Mouse (Mus musculus): ENCODE data around the gene Wbp11.

Gene Wbp11

GRCm38 (mm10) chr6:136844903-136845302 lies 16.9 kb upstream of the Wbp11 start:
- no peak for DNase-seq (ENCODE audit: inconsistent age in 2 of 2, low spot score in 1 of 2)

- no peak for DNase-seq (ENCODE audit: inconsistent age in 2 of 2, low spot score in 1 of 2)
Measured at GRCm38 (mm10) chr6:136837323-136837722, 9.3 kb upstream of the Wbp11 start.

- no peak for DNase-seq (ENCODE audit: inconsistent age in 2 of 2, low spot score in 1 of 2)
Measured at GRCm38 (mm10) chr6:136835352-136835751, 7.3 kb upstream of the Wbp11 start, which contains the start of gene Smco3. Gene Smco3 (minus strand): TSS chr6:136835452.

GRCm38 (mm10) chr6:136831712-136832111 lies 3.7 kb upstream of the Wbp11 start:
- no peak for DNase-seq (ENCODE audit: inconsistent age in 2 of 2, low spot score in 1 of 2)

- peak in 1 of 2 experiments; percentile 50 for DNase-seq (ENCODE audit: inconsistent age in 2 of 2, low spot score in 1 of 2)
Measured at GRCm38 (mm10) chr6:136828681-136829080, 648 bp upstream of the Wbp11 start.

GRCm38 (mm10) chr6:136827516-136827880 lies 535 bp downstream of the Wbp11 start, which contains the start of gene BC049715:
Gene BC049715 (plus strand): TSS chr6:136827626.
- DNase-seq (ENCODE audit: inconsistent age in 2 of 2, low spot score in 1 of 2) = no peak

- no peak for DNase-seq (ENCODE audit: inconsistent age in 2 of 2, low spot score in 1 of 2)
Measured at GRCm38 (mm10) chr6:136827116-136827515, 917 bp downstream of the Wbp11 start.

GRCm38 (mm10) chr6:136824987-136825386 lies 3.0 kb downstream of the Wbp11 start:
- DNase-seq (ENCODE audit: inconsistent age in 2 of 2, low spot score in 1 of 2) = no peak

GRCm38 (mm10) chr6:136821086-136821485 lies 6.9 kb downstream of the Wbp11 start:
- no peak for DNase-seq (ENCODE audit: inconsistent age in 2 of 2, low spot score in 1 of 2)

- no peak for DNase-seq (ENCODE audit: inconsistent age in 2 of 2, low spot score in 1 of 2)
Measured at GRCm38 (mm10) chr6:136820381-136820780, 7.7 kb downstream of the Wbp11 start.

GRCm38 (mm10) chr6:136817549-136817948 lies 10.5 kb downstream of the Wbp11 start:
- no peak for DNase-seq (ENCODE audit: inconsistent age in 2 of 2, low spot score in 1 of 2)

GRCm38 (mm10) chr6:136816826-136817225 lies 11.2 kb downstream of the Wbp11 start:
- no peak for DNase-seq (ENCODE audit: inconsistent age in 2 of 2, low spot score in 1 of 2)

- DNase-seq (ENCODE audit: inconsistent age in 2 of 2, low spot score in 1 of 2) = no peak
Measured at GRCm38 (mm10) chr6:136815381-136815780, 12.7 kb downstream of the Wbp11 start.

- DNase-seq (ENCODE audit: inconsistent age in 2 of 2, low spot score in 1 of 2) = peak in 1 of 2 experiments; percentile 54
Measured at GRCm38 (mm10) chr6:136813117-136813516, 14.9 kb downstream of the Wbp11 start.

- DNase-seq (ENCODE audit: inconsistent age in 2 of 2, low spot score in 1 of 2) = no peak
Measured at GRCm38 (mm10) chr6:136811196-136811595, 16.8 kb downstream of the Wbp11 start.

GRCm38 (mm10) chr6:136809673-136810072 lies 18.4 kb downstream of the Wbp11 start:
- DNase-seq (ENCODE audit: inconsistent age in 2 of 2, low spot score in 1 of 2) = peak in 1 of 2 experiments; percentile 55

- DNase-seq (ENCODE audit: inconsistent age in 2 of 2, low spot score in 1 of 2) = peak; percentile 71 to 92
Measured at GRCm38 (mm10) chr6:136809077-136809476, 19.0 kb downstream of the Wbp11 start.

GRCm38 (mm10) chr6:136808631-136809046 lies 19.4 kb downstream of the Wbp11 start:
- DNase-seq (ENCODE audit: inconsistent age in 2 of 2, low spot score in 1 of 2) = peak in 1 of 2 experiments; percentile 74

GRCm38 (mm10) chr6:136808014-136808417 lies 20.0 kb downstream of the Wbp11 start, which contains the start of gene H2afj:
Gene H2afj (plus strand): TSS chr6:136808244.
- DNase-seq (ENCODE audit: inconsistent age in 2 of 2, low spot score in 1 of 2) = peak; percentile 98 to 99

GRCm38 (mm10) chr6:136807395-136808013 lies 20.5 kb downstream of the Wbp11 start:
- no peak for DNase-seq (ENCODE audit: inconsistent age in 2 of 2, low spot score in 1 of 2)

- no peak for DNase-seq (ENCODE audit: inconsistent age in 2 of 2, low spot score in 1 of 2)
Measured at GRCm38 (mm10) chr6:136806819-136807218, 21.2 kb downstream of the Wbp11 start.

GRCm38 (mm10) chr6:136805409-136805775 lies 22.6 kb downstream of the Wbp11 start:
- DNase-seq (ENCODE audit: inconsistent age in 2 of 2, low spot score in 1 of 2) = no peak
